Mouse (Mus musculus) common myeloid progenitor, adult 5-6 weeks (primary cell): ENCODE measurements around the gene Mccc1. TPM values are rescaled to one million over a fixed set of nuclear protein-coding genes. Genes with fewer than 3 reads are reported as not detected.

Experiments used
- ATAC-seq: replicated peaks from 2 replicates; pipeline ENCODE4 v1.8.0; 2016; ENCODE audit warnings: low read depth, mild to moderate bottlenecking, moderate TSS enrichment, inconsistent platforms; ENCODE audit not compliant: poor library complexity, severe bottlenecking
- total RNA-seq: library from RNA; stranded (forward); fragments of 200-1000, 187-1606 nt; gene quantifications from 2 replicates; pipeline ENCODE4 v1.2.3, GENCODE M21; 2017

Gene Mccc1
- total RNA-seq: 13.0 and 19.3 TPM in 2 replicates

- ATAC-seq: peak; percentile 99
Measured at GRCm38 (mm10) chr3:36000275-36001239, at the start of gene Mccc1. TSS of gene Mccc1 (minus strand) at chr3:36000678.

GRCm38 (mm10) chr3:36049106-36049505 is 48.6 kb upstream of the Mccc1 start:
- no peak for ATAC-seq

GRCm38 (mm10) chr3:36045086-36045485 is 44.6 kb upstream of the Mccc1 start:
- no peak for ATAC-seq

GRCm38 (mm10) chr3:36044520-36044919 is 44.0 kb upstream of the Mccc1 start:
- ATAC-seq: no peak

GRCm38 (mm10) chr3:36031740-36032510 is 31.4 kb upstream of the Mccc1 start:
- ATAC-seq: no peak

GRCm38 (mm10) chr3:36029993-36030392 is 29.5 kb upstream of the Mccc1 start:
- ATAC-seq: peak; percentile 86

GRCm38 (mm10) chr3:36025732-36026131 is 25.3 kb upstream of the Mccc1 start:
- no peak for ATAC-seq

GRCm38 (mm10) chr3:36011239-36011638 is 10.8 kb upstream of the Mccc1 start:
- ATAC-seq: no peak

GRCm38 (mm10) chr3:36008411-36009154 is 8.1 kb upstream of the Mccc1 start:
- no peak for ATAC-seq

GRCm38 (mm10) chr3:36004028-36004895 is 3.8 kb upstream of the Mccc1 start:
- no peak for ATAC-seq

GRCm38 (mm10) chr3:35994552-35995531 is 5.6 kb downstream of the Mccc1 start:
- ATAC-seq: no peak

- ATAC-seq: no peak
Measured at GRCm38 (mm10) chr3:35990715-35991114, 9.8 kb downstream of the Mccc1 start.

GRCm38 (mm10) chr3:35988031-35988430 is 12.4 kb downstream of the Mccc1 start:
- no peak for ATAC-seq

- ATAC-seq: no peak
Measured at GRCm38 (mm10) chr3:35986266-35986665, 14.2 kb downstream of the Mccc1 start.

- ATAC-seq: peak; percentile 88
Measured at GRCm38 (mm10) chr3:35973551-35973950, 26.9 kb downstream of the Mccc1 start.

GRCm38 (mm10) chr3:35972985-35973384 is 27.5 kb downstream of the Mccc1 start:
- peak; percentile 89 for ATAC-seq

- ATAC-seq: no peak
Measured at GRCm38 (mm10) chr3:35971149-35971548, 29.3 kb downstream of the Mccc1 start.

- ATAC-seq: no peak
Measured at GRCm38 (mm10) chr3:35970441-35970840, 30.0 kb downstream of the Mccc1 start.
